Mouse (Mus musculus): ENCODE data around the gene Gmeb2. TPM values are rescaled to one million over a fixed set of nuclear protein-coding genes. Genes with fewer than 3 reads are reported as not detected.

Gmeb2 gene
- total and polyA plus RNA-seq, 3 experiments: 11.6 to 20.7 (median 17.3) TPM

- H3K4me2 ChIP-seq (ENCODE audit: insufficient read depth, low read depth, poor library complexity, severe bottlenecking): no peak overlapping the region
- no peak for DNase-seq (ENCODE audit: extremely low read depth)
Measured at GRCm38 (mm10) chr2:181302041-181302440, 14.2 kb upstream of the Gmeb2 start.

GRCm38 (mm10) chr2:181290937-181291336, 3.1 kb upstream of the Gmeb2 start:
- Histone ChIP-seq H3K4me3 (replicated peaks in 1 of 3; ENCODE audit: low read depth in 2 of 3, low read length in 2 of 3, poor library complexity in 1 of 3) (no peak overlapping the region), H3K9ac (ENCODE audit: insufficient read depth, low read depth) (no peak overlapping the region), H3K9me3 (replicated peaks; ENCODE audit: low read length) (no peaks in the 10 kb centered on the region), H3K27ac (ENCODE audit: insufficient read depth, low read depth) (no peak overlapping the region), H3K79me2 (replicated peaks; ENCODE audit: control insufficient read depth, extremely low read depth, insufficient read depth, poor library complexity, severe bottlenecking) (peaks cover 21% of the 10 kb centered on the region), H3K27me3 (replicated peaks) (no peaks in the 10 kb centered on the region), H3K4me1 (ENCODE audit: control insufficient read depth in 1 of 2, insufficient read depth in 2 of 2) (peaks cover 13 to 31% of the 10 kb centered on the region in 2 experiments), H3K4me2 (ENCODE audit: insufficient read depth, low read depth, poor library complexity, severe bottlenecking) (no peak overlapping the region), H3K36me3 (replicated peaks in 1 of 2; ENCODE audit: control insufficient read depth in 1 of 2, insufficient read depth in 1 of 2, low read length in 1 of 2) (peaks cover under 1 to 5% of the 10 kb centered on the region in 2 experiments)
- in situ Hi-C loops (cut with MboI; ENCODE audit: low pct_ligation_motif_present, low pct_unique_long_range_greater_than_20kb, low sequenced_read_pairs): no loop called here
- dilution Hi-C loops (cut with MboI; ENCODE audit: extremely low pct_ligation_motif_present, extremely low pct_unique_long_range_greater_than_20kb, low sequenced_read_pairs): no loop called here
- TF ChIP-seq POLR2AphosphoS2 (IDR thresholded peaks at IDR 0.05; ENCODE audit: low read depth, low read length) (no peak), ELF1 (IDR thresholded peaks at IDR 0.05; ENCODE audit: low read depth, low read length) (no peak), CHD2 (IDR thresholded peaks at IDR 0.05; ENCODE audit: low read length) (no peak), JUND (conservative IDR thresholded peaks at IDR 0.05; ENCODE audit: low read depth, low read length) (no peak), MXI1 (IDR thresholded peaks at IDR 0.05; ENCODE audit: low read depth, low read length) (no peak), RAD21 (IDR thresholded peaks at IDR 0.05; ENCODE audit: low read depth, low read length) (no peak), USF1 (IDR thresholded peaks at IDR 0.05; ENCODE audit: low read depth, low read length) (no peak), TBP (conservative IDR thresholded peaks at IDR 0.05; ENCODE audit: low read depth, low read length) (no peak), IRF4 (IDR thresholded peaks at IDR 0.05; ENCODE audit: low read depth, low read length) (no peak), CTCF (conservative IDR thresholded peaks at IDR 0.05 in 1 of 2, IDR thresholded peaks at IDR 0.05 in 1 of 2; ENCODE audit: low read depth in 2 of 2, low read length in 2 of 2) (no peak), ZKSCAN1 (IDR thresholded peaks at IDR 0.05; ENCODE audit: borderline replicate concordance, low read depth, low read length) (no peak), ZC3H11A (IDR thresholded peaks at IDR 0.05; ENCODE audit: low read depth, low read length) (no peak), NRF1 (IDR thresholded peaks at IDR 0.05; ENCODE audit: low read depth, low read length) (no peak), SMC3 (IDR thresholded peaks at IDR 0.05; ENCODE audit: low read depth, low read length) (no peak), MAZ (IDR thresholded peaks at IDR 0.05; ENCODE audit: low read depth, low read length) (no peak), GABPA (IDR thresholded peaks at IDR 0.05; ENCODE audit: insufficient replicate concordance, low read depth, low read length) (no peak), ZNF384 (IDR thresholded peaks at IDR 0.05; ENCODE audit: low read depth, low read length) (no peak), PAX5 (IDR thresholded peaks at IDR 0.05; ENCODE audit: low read length) (no peak), USF2 (conservative IDR thresholded peaks at IDR 0.05; ENCODE audit: low read depth, low read length) (no peak)
- DNase-seq (ENCODE audit: extremely low read depth): no peak

More at GRCm38 (mm10) chr2:181302041-181302440, 14.2 kb upstream of the Gmeb2 start:
- H3K9ac ChIP-seq (ENCODE audit: insufficient read depth, low read depth): no peak overlapping the region
- TF ChIP-seq POLR2AphosphoS2 (IDR thresholded peaks at IDR 0.05; ENCODE audit: low read depth, low read length) (no peak), SIN3A (IDR thresholded peaks at IDR 0.05; ENCODE audit: low read length) (peak; percentile 79)
- peaks cover 2 to 5% of the 10 kb centered on the region in 2 experiments; a peak in 2 of 4 replicates for H3K4me1 ChIP-seq (ENCODE audit: control insufficient read depth in 1 of 2, insufficient read depth in 2 of 2)
- no peak overlapping the region for H3K4me3 ChIP-seq (replicated peaks in 1 of 3; ENCODE audit: low read depth in 2 of 3, low read length in 2 of 3, poor library complexity in 1 of 3)
- dilution Hi-C loops (cut with MboI; ENCODE audit: extremely low pct_ligation_motif_present, extremely low pct_unique_long_range_greater_than_20kb, low sequenced_read_pairs): no loop called here
- H3K27me3 ChIP-seq (replicated peaks): no peaks in the 10 kb centered on the region
- H3K36me3 ChIP-seq (replicated peaks in 1 of 2; ENCODE audit: control insufficient read depth in 1 of 2, insufficient read depth in 1 of 2, low read length in 1 of 2): peaks cover 2 to 19% of the 10 kb centered on the region in 2 experiments
- in situ Hi-C loops (cut with MboI; ENCODE audit: low pct_ligation_motif_present, low pct_unique_long_range_greater_than_20kb, low sequenced_read_pairs): no loop called here
- no peaks in the 10 kb centered on the region for H3K79me2 ChIP-seq (replicated peaks; ENCODE audit: control insufficient read depth, extremely low read depth, insufficient read depth, poor library complexity, severe bottlenecking)
- no peak overlapping the region for H3K27ac ChIP-seq (ENCODE audit: insufficient read depth, low read depth)
- H3K9me3 ChIP-seq (replicated peaks; ENCODE audit: low read length): peaks cover 2% of the 10 kb centered on the region
